Mouse (Mus musculus): ENCODE data around the gene Gcsh. TPM values are rescaled to one million over a fixed set of nuclear protein-coding genes. Genes with fewer than 3 reads are reported as not detected.

Gcsh gene
- total and polyA plus RNA-seq, 2 experiments from 2014 or later: 24.2 to 69.3 TPM

GRCm38 (mm10) chr8:116992176-116992971, 963 bp downstream of the Gcsh start:
- ATAC-seq (ENCODE audit: insufficient read depth, low read depth) (no peak), DNase-seq (ENCODE audit: low spot score) (peak; percentile 53)
- peak overlapping the region; percentile 87 for H3K27ac ChIP-seq (ENCODE audit: low read depth)
- peak overlapping the region; percentile 97 for H3K4me2 ChIP-seq (ENCODE audit: low read depth, low read length)
- peak overlapping the region; percentile 62 for H3K9ac ChIP-seq (replicated peaks; ENCODE audit: low read depth, low read length)
- no peaks in the 10 kb centered on the region for H3K27me3 ChIP-seq (ENCODE audit: control insufficient read depth, insufficient read depth, low read length)
- H3K36me3 ChIP-seq (replicated peaks; ENCODE audit: control insufficient read depth, insufficient read depth, low read length): 0 out of 2 replicates have a peak, but pooled peaks cover 9% of the 10 kb centered on the region
- peaks cover 8% of the 10 kb centered on the region; the same call in 1 of the 2 replicates for H3K4me1 ChIP-seq (ENCODE audit: control insufficient read depth, insufficient read depth)
- H3K9me3 ChIP-seq (replicated peaks; ENCODE audit: control insufficient read depth, low read length): no peaks in the 10 kb centered on the region
- WGBS: 10% methylated on average over 23 of the region's 23 CpGs
- peak overlapping the region; percentile 74 for H3K4me3 ChIP-seq (ENCODE audit: low read depth, low read length)
- TF ChIP-seq CTCF (IDR thresholded peaks at IDR 0.05; ENCODE audit: low read depth): no peak
- no peak for TF ChIP-seq EP300 (IDR thresholded peaks at IDR 0.05; ENCODE audit: low read depth)

- H3K27me3 ChIP-seq (ENCODE audit: control insufficient read depth, insufficient read depth, low read length): no peaks in the 10 kb centered on the region
- ATAC-seq (ENCODE audit: insufficient read depth, low read depth): no peak
- 87% methylated on average over 8 of the region's 8 CpGs for WGBS
- no peak for TF ChIP-seq EP300 (IDR thresholded peaks at IDR 0.05; ENCODE audit: low read depth)
- TF ChIP-seq CTCF (IDR thresholded peaks at IDR 0.05; ENCODE audit: low read depth): no peak
- no peaks in the 10 kb centered on the region for H3K9me3 ChIP-seq (replicated peaks; ENCODE audit: control insufficient read depth, low read length)
- no peak overlapping the region for H3K4me3 ChIP-seq (ENCODE audit: low read depth, low read length)
- no peak overlapping the region for H3K9ac ChIP-seq (replicated peaks; ENCODE audit: low read depth, low read length)
- no peak overlapping the region for H3K27ac ChIP-seq (ENCODE audit: low read depth)
- no peak overlapping the region for H3K4me2 ChIP-seq (ENCODE audit: low read depth, low read length)
- H3K4me1 ChIP-seq (ENCODE audit: control insufficient read depth, insufficient read depth): peaks cover 8% of the 10 kb centered on the region; the same call in 1 of the 2 replicates
- no peak for DNase-seq (ENCODE audit: low spot score)
- H3K36me3 ChIP-seq (replicated peaks; ENCODE audit: control insufficient read depth, insufficient read depth, low read length): peaks cover 19% of the 10 kb centered on the region; the same call in 1 of the 2 replicates
These were observed 2.1 kb downstream of the Gcsh start for GRCm38 (mm10) chr8:116991241-116991640.

GRCm38 (mm10) chr8:116989842-116990241, 3.5 kb downstream of the Gcsh start:
- Histone ChIP-seq H3K36me3 (replicated peaks; ENCODE audit: control insufficient read depth, insufficient read depth, low read length) (peaks cover 30% of the 10 kb centered on the region), H3K9ac (replicated peaks; ENCODE audit: low read depth, low read length) (no peak overlapping the region), H3K4me3 (ENCODE audit: low read depth, low read length) (no peak overlapping the region), H3K4me1 (ENCODE audit: control insufficient read depth, insufficient read depth) (peaks cover 8% of the 10 kb centered on the region; the same call in 1 of the 2 replicates), H3K27ac (ENCODE audit: low read depth) (no peak overlapping the region), H3K4me2 (ENCODE audit: low read depth, low read length) (no peak overlapping the region), H3K27me3 (ENCODE audit: control insufficient read depth, insufficient read depth, low read length) (no peaks in the 10 kb centered on the region), H3K9me3 (replicated peaks; ENCODE audit: control insufficient read depth, low read length) (no peaks in the 10 kb centered on the region)
- TF ChIP-seq EP300 (IDR thresholded peaks at IDR 0.05; ENCODE audit: low read depth): no peak
- TF ChIP-seq CTCF (IDR thresholded peaks at IDR 0.05; ENCODE audit: low read depth): no peak
- WGBS: 98% methylated on average over 3 of the region's 3 CpGs
- no peak for DNase-seq (ENCODE audit: low spot score)
- ATAC-seq (ENCODE audit: insufficient read depth, low read depth): no peak

- peaks cover 17% of the 10 kb centered on the region for H3K36me3 ChIP-seq (replicated peaks; ENCODE audit: control insufficient read depth, insufficient read depth, low read length)
- no peak overlapping the region for H3K9ac ChIP-seq (replicated peaks; ENCODE audit: low read depth, low read length)
- H3K4me1 ChIP-seq (ENCODE audit: control insufficient read depth, insufficient read depth): peaks cover 8% of the 10 kb centered on the region; the same call in 1 of the 2 replicates
- TF ChIP-seq EP300 (IDR thresholded peaks at IDR 0.05; ENCODE audit: low read depth): no peak
- TF ChIP-seq CTCF (IDR thresholded peaks at IDR 0.05; ENCODE audit: low read depth): peak; percentile 73
- H3K4me2 ChIP-seq (ENCODE audit: low read depth, low read length): peak overlapping the region; percentile 17; the same call in 1 of the 2 replicates
- no peaks in the 10 kb centered on the region for H3K27me3 ChIP-seq (ENCODE audit: control insufficient read depth, insufficient read depth, low read length)
- H3K4me3 ChIP-seq (ENCODE audit: low read depth, low read length): no peak overlapping the region
- ATAC-seq (ENCODE audit: insufficient read depth, low read depth): no peak
- 11% methylated on average over 4 of the region's 4 CpGs for WGBS
- peak; percentile 54 for DNase-seq (ENCODE audit: low spot score)
- no peaks in the 10 kb centered on the region for H3K9me3 ChIP-seq (replicated peaks; ENCODE audit: control insufficient read depth, low read length)
- H3K27ac ChIP-seq (ENCODE audit: low read depth): no peak overlapping the region
These were observed 13.2 kb downstream of the Gcsh start for GRCm38 (mm10) chr8:116980117-116980516.

- peak within 1 kb of the TSS; percentile 71 for H3K4me2 ChIP-seq (ENCODE audit: low read depth, low read length)
- no peak for TF ChIP-seq EP300 (IDR thresholded peaks at IDR 0.05; ENCODE audit: low read depth)
- peak; percentile 38 for TF ChIP-seq CTCF (IDR thresholded peaks at IDR 0.05; ENCODE audit: low read depth)
- H3K27me3 ChIP-seq (ENCODE audit: control insufficient read depth, insufficient read depth, low read length): no peaks in the 10 kb centered on the region
- peaks cover 7% of the 10 kb centered on the region; the same call in 1 of the 2 replicates for H3K36me3 ChIP-seq (replicated peaks; ENCODE audit: control insufficient read depth, insufficient read depth, low read length)
- whole genome bisulfite sequencing: under 1% methylated on average over 46 of the region's 46 CpGs
- H3K9me3 ChIP-seq (replicated peaks; ENCODE audit: control insufficient read depth, low read length): no peaks in the 10 kb centered on the region
- peak; percentile 97 for DNase-seq (ENCODE audit: low spot score)
- no peak within 1 kb of the TSS for H3K9ac ChIP-seq (replicated peaks; ENCODE audit: low read depth, low read length)
- peak; percentile 100 for ATAC-seq (ENCODE audit: insufficient read depth, low read depth)
- peak within 1 kb of the TSS; percentile 75 for H3K4me3 ChIP-seq (ENCODE audit: low read depth, low read length)
- peaks cover 8% of the 10 kb centered on the region; the same call in 1 of the 2 replicates for H3K4me1 ChIP-seq (ENCODE audit: control insufficient read depth, insufficient read depth)
- H3K27ac ChIP-seq (ENCODE audit: low read depth): no peak within 1 kb of the TSS
These were observed 14.6 kb downstream of the Gcsh start, which contains the start of gene 1700030J22Rik for GRCm38 (mm10) chr8:116978631-116979256. Gene 1700030J22Rik (minus strand): TSS chr8:116978959.

All from heart, postnatal 0 days (tissue).